Mouse (Mus musculus): ENCODE results near the gene Olfr19. TPM values are rescaled to one million over a fixed set of nuclear protein-coding genes. Genes with fewer than 3 reads are reported as not detected.

Olfr19 gene
- total RNA-seq (2023): not detected in 2 replicates

GRCm38 (mm10) chr16:16676305-16676704 is at the start of gene Olfr19:
Gene Olfr19 (minus strand): TSS chr16:16676405.

Other genes with a start within 250 kb of the Olfr19 start
- 122 and 125 TPM in 2 replicates for gene Fgd4, start 75.9 kb downstream of the Olfr19 start, total RNA-seq (2023)
- 4.9 and 6.5 TPM in 2 replicates for gene Spag6l, start 153.1 kb upstream of the Olfr19 start, total RNA-seq (2023)
- gene Igll1, start 187.6 kb upstream of the Olfr19 start, total RNA-seq (2023): 1.2 and 5.5 TPM in 2 replicates
- gene Top3b, start 194.3 kb upstream of the Olfr19 start, total RNA-seq (2023): 83.2 and 103 TPM in 2 replicates
- 1.4 and 2.7 TPM in 2 replicates for gene Vpreb1, start 194.4 kb upstream of the Olfr19 start, total RNA-seq (2023)
- gene Ppm1f, start 220.1 kb upstream of the Olfr19 start, total RNA-seq (2023): 7.5 and 8.2 TPM in 2 replicates